Mouse (Mus musculus) left cerebral cortex, adult 2 months (tissue): ENCODE data around the gene Olfr412. TPM values are rescaled to one million over a fixed set of nuclear protein-coding genes. Genes with fewer than 3 reads are reported as not detected.

Source experiments
- DNase-seq, 2 experiments: peaks; one replicate each; pipeline ENCODE4 v3.0.0; 2021 to 2022; ENCODE audit warnings: low spot score in 2 of 2, mixed read lengths in 1 of 2; ENCODE audit errors: extremely low spot score in 1 of 2
- H3K27ac ChIP-seq: fragments of 200-600 bp; 2 replicates; pipeline ENCODE4 v1.8.1; 2022
- H3K4me3 ChIP-seq: fragments of 200-600 bp; 2 replicates; pipeline ENCODE4 v1.8.1; 2022
- CTCF ChIP-seq: fragments of 200-600 bp; IDR thresholded peaks from 2 replicates; pipeline ENCODE4 v1.8.1; 2022; ENCODE audit warnings: antibody characterized with exemption, mild to moderate bottlenecking, moderate library complexity
- intact Hi-C: fragments of 180-260 bp; cut with DNase I; formaldehyde crosslinking; loops from one replicate; pipeline ENCODE4 v1.15.1; 2025
- total RNA-seq, 2 experiments: library from RNA; stranded (reverse); gene quantifications; 2 replicates each; pipeline ENCODE4 v1.2.3; 2021

The Olfr412 gene
- total RNA-seq, 2 experiments from 2014 or later = not detected

DNA sequence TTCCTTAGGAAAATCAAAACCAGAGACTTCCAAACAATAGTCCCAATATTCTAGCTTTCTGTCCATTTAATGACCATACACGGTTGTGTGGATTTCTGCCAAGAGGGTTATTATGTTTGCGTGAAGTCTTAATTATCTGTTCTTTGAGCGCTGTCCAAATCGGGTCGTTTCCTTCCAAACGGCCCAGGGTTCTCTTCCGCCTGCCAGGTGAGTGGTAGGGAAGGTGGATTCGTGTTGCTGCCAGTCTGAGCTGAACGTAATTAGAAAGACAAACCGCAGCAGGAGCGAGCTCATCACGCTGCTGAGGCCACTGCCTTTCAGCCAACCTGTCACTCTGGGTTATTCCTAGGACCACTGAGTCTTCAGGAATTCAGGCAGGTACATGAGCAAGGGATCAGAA is 53.9 kb downstream of the Olfr412 start:
- DNase-seq = no peak
- no peak overlapping the region for H3K27ac ChIP-seq
- H3K4me3 ChIP-seq = no peak overlapping the region
- intact Hi-C loops = no loop called here
- no peak for TF ChIP-seq CTCF

Other genes starting within 250 kb of the Olfr412 start
- not detected for gene Olfr401, start 248.4 kb upstream of the Olfr412 start, total RNA-seq
- gene Olfr402, start 208.5 kb upstream of the Olfr412 start, total RNA-seq = not detected
- gene Olfr403, start 175.8 kb upstream of the Olfr412 start, total RNA-seq = not detected
- not detected for gene Olfr43, start 150.7 kb upstream of the Olfr412 start, total RNA-seq
- not detected for gene Olfr406, start 102.3 kb upstream of the Olfr412 start, total RNA-seq
- not detected for gene Olfr59, start 78.3 kb upstream of the Olfr412 start, total RNA-seq
- gene Olfr410, start 24.0 kb upstream of the Olfr412 start, total RNA-seq = not detected
- not detected for gene Olfr411, start 9.4 kb upstream of the Olfr412 start, total RNA-seq
- gene Rap1gap2, start 248.8 kb downstream of the Olfr412 start, total RNA-seq = 100 to 1,000 TPM; 186 to 188 TPM